Mouse (Mus musculus) embryonic facial prominence, embryonic 12.5 days (tissue): ENCODE results near the gene Atp6v0c. TPM values are rescaled to one million over a fixed set of nuclear protein-coding genes. Genes with fewer than 3 reads are reported as not detected.

ENCODE experiments used
- ATAC-seq: fragments of 200-750 bp; cut with Nextera tagmentation; 2 replicates; pipeline ENCODE4 v1.8.0; 2017; ENCODE audit not compliant: insufficient number of reproducible peaks, insufficient read depth, low FRiP score, low TSS enrichment
- H3K27ac ChIP-seq: fragments of 300-500 bp; sonication (generic); 2 replicates; pipeline ENCODE4 v1.5.1; 2016; ENCODE audit warnings: mild to moderate bottlenecking
- H3K27me3 ChIP-seq: fragments of 300-500 bp; sonication (generic); 2 replicates; pipeline ENCODE4 v1.6.1; 2016; ENCODE audit warnings: mild to moderate bottlenecking, moderate library complexity
- H3K36me3 ChIP-seq: fragments of 300-500 bp; sonication (generic); 2 replicates; pipeline ENCODE4 v1.6.1; 2016; ENCODE audit warnings: mild to moderate bottlenecking
- H3K4me1 ChIP-seq: fragments of 300-500 bp; sonication (generic); 2 replicates; pipeline ENCODE4 v1.6.1; 2016
- H3K4me2 ChIP-seq: fragments of 300-500 bp; sonication (generic); replicated peaks from 2 replicates; pipeline ENCODE4 v1.6.1; 2016; ENCODE audit warnings: mild to moderate bottlenecking, moderate library complexity
- H3K4me3 ChIP-seq: fragments of 300-500 bp; sonication (generic); 2 replicates; pipeline ENCODE4 v1.5.1; 2016; ENCODE audit warnings: mild to moderate bottlenecking
- H3K9ac ChIP-seq: fragments of 300-500 bp; sonication (generic); 2 replicates; pipeline ENCODE4 v1.6.1; 2016; ENCODE audit warnings: mild to moderate bottlenecking, moderate library complexity
- H3K9me3 ChIP-seq: fragments of 300-500 bp; sonication (generic); 2 replicates; pipeline ENCODE4 v1.6.1; 2016; ENCODE audit warnings: mild to moderate bottlenecking, moderate library complexity
- WGBS: fragments of 180-500 bp; shearing (Covaris S2); methylation state at CpG from one replicate; pipeline ENCODE4 v1.1.7; 2016; 5-methylcytosine and 5-hydroxymethylcytosine counted together
- polyA plus RNA-seq: library from polyadenylated mRNA; unstranded; fragments of >200 nt; fragmentation: Nextera tagmentation; extraction: Ambion mirVana; gene quantifications from 2 replicates; pipeline ENCODE4 v1.2.1, GENCODE M21; 2016

The Atp6v0c gene
- polyA plus RNA-seq, 1 experiment from 2014 or later: 445 TPM

- no peaks in the 10 kb centered on the region for H3K27me3 ChIP-seq
- no peak for ATAC-seq
- H3K4me1 ChIP-seq: peaks cover 16% of the 10 kb centered on the region
- H3K9me3 ChIP-seq: no peaks in the 10 kb centered on the region
- H3K36me3 ChIP-seq: peaks cover 22% of the 10 kb centered on the region
- 61% methylated on average over 7 of the region's 7 CpGs for WGBS
- peak overlapping the region; percentile 83 for H3K4me2 ChIP-seq
- H3K27ac ChIP-seq: 0 out of 2 replicates have a peak overlapping the region, but pooled peaks have one; percentile 95
- peak overlapping the region; percentile 91 for H3K4me3 ChIP-seq
- H3K9ac ChIP-seq: peak overlapping the region; percentile 86
These were observed 1.5 kb downstream of the Atp6v0c start for GRCm38 (mm10) chr17:24167891-24168505.

- 86% methylated on average over 6 of the region's 6 CpGs for WGBS
- H3K4me1 ChIP-seq: peaks cover 23% of the 10 kb centered on the region
- no peak overlapping the region for H3K4me2 ChIP-seq
- H3K9ac ChIP-seq: no peak overlapping the region
- H3K9me3 ChIP-seq: no peaks in the 10 kb centered on the region
- peaks cover 22% of the 10 kb centered on the region for H3K36me3 ChIP-seq
- no peaks in the 10 kb centered on the region for H3K27me3 ChIP-seq
- no peak overlapping the region for H3K4me3 ChIP-seq
- ATAC-seq: no peak
- H3K27ac ChIP-seq: no peak overlapping the region
These were observed 2.4 kb downstream of the Atp6v0c start for GRCm38 (mm10) chr17:24167120-24167519.

GRCm38 (mm10) chr17:24164566-24165259 is 4.8 kb downstream of the Atp6v0c start:
- Histone ChIP-seq H3K4me3 (no peak overlapping the region), H3K9ac (peak overlapping the region; percentile 4; the same call in 1 of the 2 replicates), H3K27me3 (no peaks in the 10 kb centered on the region), H3K36me3 (peaks cover 22% of the 10 kb centered on the region), H3K27ac (no peak overlapping the region), H3K4me2 (no peak overlapping the region), H3K9me3 (no peaks in the 10 kb centered on the region), H3K4me1 (peaks cover 18% of the 10 kb centered on the region)
- no peak for ATAC-seq
- WGBS: 80% methylated on average over 11 of the region's 11 CpGs

GRCm38 (mm10) chr17:24163176-24163962 is 6.1 kb downstream of the Atp6v0c start, which contains the start of gene Amdhd2:
TSS of gene Amdhd2 (minus strand) at chr17:24163766.
- Histone ChIP-seq H3K36me3 (peaks cover 22% of the 10 kb centered on the region), H3K4me2 (peak within 1 kb of the TSS; percentile 93), H3K4me1 (peaks cover 18% of the 10 kb centered on the region), H3K9ac (peak within 1 kb of the TSS; percentile 79), H3K27me3 (no peaks in the 10 kb centered on the region), H3K4me3 (peak within 1 kb of the TSS; percentile 82), H3K27ac (peak within 1 kb of the TSS; percentile 82), H3K9me3 (no peaks in the 10 kb centered on the region)
- ATAC-seq: peak; percentile 91
- under 1% methylated on average over 47 of the region's 47 CpGs for WGBS

- ATAC-seq: 0 out of 2 replicates have a peak, but pooled peaks have one; percentile 2
- H3K4me2 ChIP-seq: peak overlapping the region; percentile 93
- no peaks in the 10 kb centered on the region for H3K27me3 ChIP-seq
- peak overlapping the region; percentile 82; the same call in 1 of the 2 replicates for H3K27ac ChIP-seq
- H3K36me3 ChIP-seq: peaks cover 28% of the 10 kb centered on the region
- H3K4me3 ChIP-seq: peak overlapping the region; percentile 82
- peaks cover 12% of the 10 kb centered on the region for H3K4me1 ChIP-seq
- WGBS: 27% methylated on average over 17 of the region's 17 CpGs
- no peaks in the 10 kb centered on the region for H3K9me3 ChIP-seq
- H3K9ac ChIP-seq: peak overlapping the region; percentile 79
These were observed 6.8 kb downstream of the Atp6v0c start for GRCm38 (mm10) chr17:24162584-24163175.

- H3K36me3 ChIP-seq: peaks cover 28% of the 10 kb centered on the region
- H3K4me2 ChIP-seq: no peak overlapping the region
- WGBS: 78% methylated on average over 5 of the region's 5 CpGs
- peaks cover 8% of the 10 kb centered on the region for H3K4me1 ChIP-seq
- no peaks in the 10 kb centered on the region for H3K9me3 ChIP-seq
- no peak overlapping the region for H3K9ac ChIP-seq
- no peaks in the 10 kb centered on the region for H3K27me3 ChIP-seq
- H3K27ac ChIP-seq: no peak overlapping the region
- H3K4me3 ChIP-seq: no peak overlapping the region
- ATAC-seq: no peak
These were observed 8.0 kb downstream of the Atp6v0c start for GRCm38 (mm10) chr17:24161466-24161865.

- Histone ChIP-seq H3K4me3 (no peak overlapping the region), H3K4me2 (no peak overlapping the region), H3K27ac (no peak overlapping the region), H3K9me3 (no peaks in the 10 kb centered on the region), H3K27me3 (no peaks in the 10 kb centered on the region), H3K9ac (no peak overlapping the region), H3K36me3 (peaks cover 24% of the 10 kb centered on the region), H3K4me1 (peaks cover 5% of the 10 kb centered on the region)
- whole genome bisulfite sequencing: 93% methylated on average over 4 of the region's 4 CpGs
- ATAC-seq: no peak
These were observed 12.0 kb downstream of the Atp6v0c start for GRCm38 (mm10) chr17:24157526-24157925.

- ATAC-seq: no peak
- Histone ChIP-seq H3K9ac (no peak overlapping the region), H3K27me3 (no peaks in the 10 kb centered on the region), H3K4me1 (peaks cover 7% of the 10 kb centered on the region; the same call in 1 of the 2 replicates), H3K4me2 (no peak overlapping the region), H3K36me3 (peaks cover 24% of the 10 kb centered on the region), H3K9me3 (no peaks in the 10 kb centered on the region), H3K4me3 (no peak overlapping the region), H3K27ac (no peak overlapping the region)
- 90% methylated on average over 6 of the region's 6 CpGs for WGBS
These were observed 12.4 kb downstream of the Atp6v0c start for GRCm38 (mm10) chr17:24157121-24157520.

- peaks cover 24% of the 10 kb centered on the region for H3K36me3 ChIP-seq
- H3K4me3 ChIP-seq: no peak overlapping the region
- peaks cover 11% of the 10 kb centered on the region; the same call in 1 of the 2 replicates for H3K4me1 ChIP-seq
- H3K9ac ChIP-seq: no peak overlapping the region
- no peak overlapping the region for H3K4me2 ChIP-seq
- H3K27ac ChIP-seq: no peak overlapping the region
- no peaks in the 10 kb centered on the region for H3K27me3 ChIP-seq
- 75% methylated on average over 3 of the region's 3 CpGs for WGBS
- ATAC-seq: no peak
- H3K9me3 ChIP-seq: no peaks in the 10 kb centered on the region
These were observed 13.1 kb downstream of the Atp6v0c start for GRCm38 (mm10) chr17:24156394-24156793.

- 92% methylated on average over 9 of the region's 9 CpGs for WGBS
- no peaks in the 10 kb centered on the region for H3K27me3 ChIP-seq
- peaks cover 11% of the 10 kb centered on the region; the same call in 1 of the 2 replicates for H3K4me1 ChIP-seq
- no peak for ATAC-seq
- no peaks in the 10 kb centered on the region for H3K9me3 ChIP-seq
- no peak overlapping the region for H3K4me3 ChIP-seq
- H3K9ac ChIP-seq: no peak overlapping the region
- no peak overlapping the region for H3K27ac ChIP-seq
- H3K36me3 ChIP-seq: peaks cover 24% of the 10 kb centered on the region
- H3K4me2 ChIP-seq: no peak overlapping the region
These were observed 13.8 kb downstream of the Atp6v0c start for GRCm38 (mm10) chr17:24155742-24156141.

GRCm38 (mm10) chr17:24154463-24154862 is 15.0 kb downstream of the Atp6v0c start:
- WGBS: 75% methylated on average over 3 of the region's 3 CpGs
- H3K4me2 ChIP-seq: no peak overlapping the region
- no peak overlapping the region for H3K9ac ChIP-seq
- no peak overlapping the region for H3K4me3 ChIP-seq
- H3K27ac ChIP-seq: no peak overlapping the region
- H3K36me3 ChIP-seq: peaks cover 24% of the 10 kb centered on the region
- H3K9me3 ChIP-seq: no peaks in the 10 kb centered on the region
- ATAC-seq: no peak
- peaks cover 11% of the 10 kb centered on the region; the same call in 1 of the 2 replicates for H3K4me1 ChIP-seq
- no peaks in the 10 kb centered on the region for H3K27me3 ChIP-seq
